Mouse (Mus musculus) liver, adult 2 months (tissue): ENCODE measurements around the gene Gpr162.

ENCODE experiments used
- CTCF ChIP-seq: fragments of 200-500 bp; IDR thresholded peaks from 2 replicates; pipeline ENCODE4 v1.5.1; 2011; ENCODE audit warnings: low read depth, low read length, control low read depth
- POLR2A ChIP-seq: fragments of 200-500 bp; IDR thresholded peaks from 2 replicates; pipeline ENCODE4 v1.6.1; 2011; ENCODE audit warnings: low read length, control low read depth; ENCODE audit not compliant: insufficient read depth; ENCODE audit errors: extremely low read depth

DNA sequence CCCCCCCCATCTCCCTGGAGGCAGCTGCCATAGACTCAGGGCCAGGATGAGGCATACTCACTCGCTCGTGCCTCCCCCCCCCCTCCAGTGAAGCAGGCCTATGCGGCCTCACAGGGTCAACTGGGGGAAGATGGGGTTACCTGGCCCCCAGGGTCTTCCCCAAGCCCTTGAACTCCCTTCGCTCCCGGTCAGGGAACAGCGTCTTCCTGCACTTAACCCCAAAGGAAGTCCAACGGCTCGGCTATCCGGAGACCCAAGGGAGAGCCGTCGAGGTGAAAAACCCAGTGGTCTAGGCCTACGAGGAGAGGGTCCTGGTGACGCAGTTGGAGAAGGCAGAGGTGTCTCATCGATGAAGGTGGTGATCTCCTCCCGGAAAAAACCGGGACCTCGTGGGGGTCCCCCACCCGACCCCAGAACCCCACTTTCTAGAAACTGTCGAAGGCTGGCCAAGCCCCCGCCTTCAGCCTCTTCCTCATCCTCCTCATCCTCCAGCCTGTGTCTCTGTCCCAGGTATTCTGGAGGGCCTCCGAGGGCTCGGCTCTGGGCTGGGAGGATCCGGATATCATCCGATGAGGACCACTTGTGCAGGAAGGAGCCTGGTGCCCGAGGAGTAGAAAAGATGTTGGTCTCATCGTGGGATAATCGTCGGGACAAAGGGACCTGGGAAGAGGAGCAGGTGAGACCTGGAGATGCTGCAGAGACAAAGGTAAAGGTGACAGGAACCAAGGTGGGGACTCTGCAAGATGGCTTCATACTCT lies 5.0 kb downstream of the Gpr162 start:
- TF ChIP-seq POLR2A (no peak), CTCF (no peak)
